Mouse (Mus musculus): ENCODE measurements at regions not wholly inside any gene's neighbourhood (a gene's known extent, or its start where the extent isn't known, plus 50 kb on each side); places are given as distances from the start of the nearest gene placed in this dataset.

DNA sequence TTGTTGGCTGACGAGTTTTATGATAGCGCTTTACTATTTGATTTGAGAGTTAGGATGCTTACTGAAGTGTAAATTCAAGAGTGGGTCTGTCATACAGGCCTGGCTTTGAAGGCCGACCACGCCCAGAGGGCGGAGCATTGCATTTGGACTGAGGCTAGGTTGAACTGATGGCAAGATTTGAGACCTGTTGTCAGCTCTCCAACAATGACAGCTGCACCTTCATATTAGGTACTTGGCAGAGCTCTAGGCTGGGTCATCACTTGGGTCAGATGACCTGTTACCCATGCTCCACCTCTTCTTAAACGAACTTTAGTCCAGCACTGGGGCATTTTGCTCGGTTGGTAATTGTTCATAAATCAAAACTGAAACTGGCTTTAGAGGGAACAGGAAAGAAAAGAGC, 231.1 kb upstream of the Ptbp2 start:
- no peaks in the 10 kb centered on the region for H3K9me3 ChIP-seq (ENCODE audit: low read length)
- H3K9ac ChIP-seq (replicated peaks; ENCODE audit: low read length, poor library complexity, severe bottlenecking), result no peak overlapping the region
- H3K4me2 ChIP-seq (ENCODE audit: low read depth, low read length, poor library complexity, severe bottlenecking), result no peak overlapping the region
- ATAC-seq (ENCODE audit: low FRiP score), result no peak
- 92% methylated on average over 7 of the region's 7 CpGs for WGBS
- H3K27ac ChIP-seq (ENCODE audit: low read depth, low read length), result no peak overlapping the region
- no peak for TF ChIP-seq CTCF (IDR thresholded peaks at IDR 0.05)
- H3K36me3 ChIP-seq (ENCODE audit: insufficient read depth, low read length), result no peaks in the 10 kb centered on the region
- H3K4me1 ChIP-seq (ENCODE audit: insufficient read depth, low read length), result no peaks in the 10 kb centered on the region
- DNase-seq (ENCODE audit: low spot score), result no peak
- no peak overlapping the region for H3K4me3 ChIP-seq (ENCODE audit: low read depth, low read length)
- no peaks in the 10 kb centered on the region for H3K27me3 ChIP-seq (ENCODE audit: insufficient read depth, low read length)

DNA sequence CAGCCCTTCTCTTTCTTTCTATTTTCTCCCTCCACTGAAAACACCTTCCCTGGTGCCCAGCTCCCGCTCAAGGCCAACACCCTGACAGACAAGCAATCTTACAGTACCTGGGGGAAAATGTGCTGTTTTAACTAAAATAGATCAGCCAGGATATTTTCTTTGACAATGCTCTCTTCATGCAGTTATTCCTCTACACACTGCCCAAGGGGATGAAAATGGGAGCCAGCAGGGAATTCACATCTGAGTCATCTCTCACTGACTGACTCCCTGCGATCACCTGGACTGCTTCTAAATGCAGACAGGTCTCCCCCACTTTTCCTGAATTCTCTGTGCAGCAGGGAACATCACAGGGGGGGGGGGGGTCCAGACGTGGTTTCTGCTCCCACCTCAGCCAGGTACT, 227.6 kb upstream of the Ptbp2 start:
- ATAC-seq (ENCODE audit: low FRiP score), result no peak
- no peak for DNase-seq (ENCODE audit: low spot score)
- Histone ChIP-seq H3K4me3 (ENCODE audit: low read depth, low read length) (no peak overlapping the region), H3K9ac (replicated peaks; ENCODE audit: low read length, poor library complexity, severe bottlenecking) (no peak overlapping the region), H3K4me2 (ENCODE audit: low read depth, low read length, poor library complexity, severe bottlenecking) (no peak overlapping the region; the same call in 1 of the 2 replicates), H3K36me3 (ENCODE audit: insufficient read depth, low read length) (no peaks in the 10 kb centered on the region), H3K27ac (ENCODE audit: low read depth, low read length) (no peak overlapping the region), H3K9me3 (ENCODE audit: low read length) (no peaks in the 10 kb centered on the region), H3K4me1 (ENCODE audit: insufficient read depth, low read length) (no peaks in the 10 kb centered on the region), H3K27me3 (ENCODE audit: insufficient read depth, low read length) (no peaks in the 10 kb centered on the region)
- WGBS, result 21% methylated on average over 3 of the region's 3 CpGs
- TF ChIP-seq CTCF (IDR thresholded peaks at IDR 0.05), result no peak

DNA sequence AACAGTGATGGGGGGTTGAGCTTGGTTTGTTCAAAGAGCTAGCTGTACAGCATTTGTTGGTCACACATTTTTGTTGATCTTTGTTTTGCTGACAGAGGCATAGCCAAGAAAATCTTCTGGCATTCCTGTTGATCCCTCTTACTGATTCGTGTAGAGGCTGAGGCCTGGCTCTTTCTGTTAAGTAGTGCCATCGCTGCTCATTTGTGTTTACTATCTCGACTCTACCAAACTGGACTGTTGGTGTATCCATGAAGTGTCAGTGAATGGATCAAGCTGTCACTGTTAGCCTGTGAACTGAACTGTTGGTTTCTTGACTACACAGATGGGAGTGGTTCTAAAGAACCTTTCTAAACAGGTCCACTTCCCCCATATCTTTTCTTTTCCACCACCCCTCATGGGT, 223.8 kb upstream of the Ptbp2 start:
- H3K36me3 ChIP-seq (ENCODE audit: insufficient read depth, low read length), result no peaks in the 10 kb centered on the region
- H3K9me3 ChIP-seq (ENCODE audit: low read length), result no peaks in the 10 kb centered on the region
- TF ChIP-seq CTCF (IDR thresholded peaks at IDR 0.05), result no peak
- no peak for ATAC-seq (ENCODE audit: low FRiP score)
- H3K4me3 ChIP-seq (ENCODE audit: low read depth, low read length), result no peak overlapping the region
- no peaks in the 10 kb centered on the region for H3K4me1 ChIP-seq (ENCODE audit: insufficient read depth, low read length)
- no peak overlapping the region for H3K4me2 ChIP-seq (ENCODE audit: low read depth, low read length, poor library complexity, severe bottlenecking)
- no peak overlapping the region for H3K27ac ChIP-seq (ENCODE audit: low read depth, low read length)
- no peak overlapping the region for H3K9ac ChIP-seq (replicated peaks; ENCODE audit: low read length, poor library complexity, severe bottlenecking)
- H3K27me3 ChIP-seq (ENCODE audit: insufficient read depth, low read length), result no peaks in the 10 kb centered on the region
- DNase-seq (ENCODE audit: low spot score), result no peak
- 88% methylated on average over 3 of the region's 3 CpGs for WGBS

DNA sequence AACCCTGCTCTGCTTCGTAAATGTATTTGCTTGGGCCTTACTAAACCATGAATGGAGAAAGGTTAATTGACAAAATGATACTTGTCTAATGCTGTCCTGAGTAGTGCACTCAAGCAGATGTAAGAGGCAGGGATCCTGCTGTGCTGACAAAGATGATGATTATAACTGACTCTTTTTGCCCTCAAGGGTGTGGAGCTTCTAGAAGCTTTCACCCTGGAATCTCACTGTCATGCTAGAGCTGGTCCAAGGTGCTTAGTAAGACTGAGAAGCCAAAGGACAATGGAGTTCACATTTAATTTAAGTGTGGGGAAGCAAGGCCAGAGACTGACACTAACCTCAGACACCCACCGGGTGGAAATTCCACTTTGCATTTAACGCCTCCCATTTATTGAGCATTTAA, 220.3 kb upstream of the Ptbp2 start:
- Histone ChIP-seq H3K4me2 (ENCODE audit: low read depth, low read length, poor library complexity, severe bottlenecking) (no peak overlapping the region), H3K9ac (replicated peaks; ENCODE audit: low read length, poor library complexity, severe bottlenecking) (no peak overlapping the region), H3K27ac (ENCODE audit: low read depth, low read length) (no peak overlapping the region), H3K4me1 (ENCODE audit: insufficient read depth, low read length) (no peaks in the 10 kb centered on the region), H3K36me3 (ENCODE audit: insufficient read depth, low read length) (no peaks in the 10 kb centered on the region), H3K9me3 (ENCODE audit: low read length) (no peaks in the 10 kb centered on the region), H3K4me3 (ENCODE audit: low read depth, low read length) (no peak overlapping the region), H3K27me3 (ENCODE audit: insufficient read depth, low read length) (no peaks in the 10 kb centered on the region)
- DNase-seq (ENCODE audit: low spot score), result no peak
- ATAC-seq (ENCODE audit: low FRiP score), result no peak
- 76% methylated on average over 3 of the region's 3 CpGs for WGBS
- no peak for TF ChIP-seq CTCF (IDR thresholded peaks at IDR 0.05)

DNA sequence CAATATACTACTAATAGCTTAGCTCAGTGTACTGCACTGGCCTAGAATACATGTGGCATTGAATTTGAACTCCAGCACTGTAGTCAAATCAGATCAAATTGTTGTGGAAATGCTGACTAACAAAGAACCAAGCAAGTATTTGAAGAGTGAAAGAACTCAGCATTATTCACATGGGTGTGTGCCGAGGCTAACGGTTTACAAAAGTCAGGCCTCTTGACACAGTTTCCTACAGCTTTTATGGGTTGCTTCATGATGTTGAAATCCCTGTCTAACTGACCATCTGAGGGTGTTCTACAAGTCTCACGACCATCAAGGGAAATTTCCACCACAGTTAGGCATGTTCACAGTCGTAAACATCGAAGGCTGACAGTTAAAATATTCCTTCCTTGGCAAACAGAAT, 216.0 kb upstream of the Ptbp2 start:
- Histone ChIP-seq H3K4me3 (ENCODE audit: low read depth, low read length) (no peak overlapping the region), H3K36me3 (ENCODE audit: insufficient read depth, low read length) (no peaks in the 10 kb centered on the region), H3K4me1 (ENCODE audit: insufficient read depth, low read length) (no peaks in the 10 kb centered on the region), H3K27ac (ENCODE audit: low read depth, low read length) (no peak overlapping the region), H3K9ac (replicated peaks; ENCODE audit: low read length, poor library complexity, severe bottlenecking) (no peak overlapping the region), H3K4me2 (ENCODE audit: low read depth, low read length, poor library complexity, severe bottlenecking) (no peak overlapping the region), H3K27me3 (ENCODE audit: insufficient read depth, low read length) (no peaks in the 10 kb centered on the region), H3K9me3 (ENCODE audit: low read length) (no peaks in the 10 kb centered on the region)
- DNase-seq (ENCODE audit: low spot score) (no peak), ATAC-seq (ENCODE audit: low FRiP score) (no peak)
- 86% methylated on average over 5 of the region's 5 CpGs for WGBS
- TF ChIP-seq CTCF (IDR thresholded peaks at IDR 0.05), result no peak

DNA sequence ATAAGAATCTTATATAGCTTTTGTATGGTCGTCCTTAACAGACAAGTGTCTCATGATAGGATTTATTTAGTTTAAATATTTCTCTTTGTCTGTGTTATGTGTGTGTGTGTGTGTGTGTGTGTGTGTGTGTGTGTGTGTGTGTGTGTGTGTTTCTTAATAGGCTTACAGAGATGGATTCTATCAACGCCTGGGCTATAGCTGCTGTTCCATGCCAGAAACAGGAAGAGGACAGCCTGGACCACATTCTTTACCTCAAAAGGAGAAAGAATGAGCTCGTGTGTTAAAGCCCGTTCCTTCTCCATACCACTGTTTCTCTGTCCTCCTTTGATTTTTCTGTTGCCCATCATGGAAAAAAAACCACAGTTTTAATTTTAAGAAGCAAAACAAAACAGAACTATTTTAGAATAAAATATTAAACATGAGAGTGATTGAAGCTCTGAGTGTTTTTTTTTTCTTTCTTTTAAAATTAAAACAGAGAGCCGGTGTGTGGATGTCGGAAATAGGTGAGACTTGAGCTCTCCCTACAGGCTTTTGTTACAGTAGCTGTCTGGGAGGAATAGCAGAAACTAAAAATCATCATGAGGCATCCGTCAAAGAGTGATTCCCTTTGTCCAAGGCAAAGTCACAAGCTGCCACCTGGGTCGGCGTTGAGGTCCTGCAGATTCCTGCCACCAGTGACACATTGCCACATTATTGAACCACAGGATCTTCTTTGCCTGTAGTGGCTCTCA, 212.2 kb upstream of the Ptbp2 start:
- no peak for DNase-seq (ENCODE audit: low spot score)
- H3K4me3 ChIP-seq (ENCODE audit: low read depth, low read length), result no peak overlapping the region
- H3K36me3 ChIP-seq (ENCODE audit: insufficient read depth, low read length), result no peaks in the 10 kb centered on the region
- H3K4me1 ChIP-seq (ENCODE audit: insufficient read depth, low read length), result no peaks in the 10 kb centered on the region
- no peak overlapping the region for H3K9ac ChIP-seq (replicated peaks; ENCODE audit: low read length, poor library complexity, severe bottlenecking)
- no peak overlapping the region for H3K4me2 ChIP-seq (ENCODE audit: low read depth, low read length, poor library complexity, severe bottlenecking)
- peak; percentile 58 for TF ChIP-seq CTCF (IDR thresholded peaks at IDR 0.05)
- H3K27ac ChIP-seq (ENCODE audit: low read depth, low read length), result no peak overlapping the region
- no peaks in the 10 kb centered on the region for H3K9me3 ChIP-seq (ENCODE audit: low read length)
- 43% methylated on average over 9 of the region's 9 CpGs for WGBS
- H3K27me3 ChIP-seq (ENCODE audit: insufficient read depth, low read length), result no peaks in the 10 kb centered on the region
- ATAC-seq (ENCODE audit: low FRiP score), result no peak

All from midbrain, postnatal 0 days (tissue).